Mouse (Mus musculus) heart, embryonic 15.5 days (tissue): ENCODE results near the gene Tmem9. TPM values are rescaled to one million over a fixed set of nuclear protein-coding genes. Genes with fewer than 3 reads are reported as not detected.

ENCODE experiments used
- ATAC-seq: fragments of 200-750 bp; cut with Nextera tagmentation; replicated peaks from 2 replicates; pipeline ENCODE4 v1.8.0; 2017; ENCODE audit warnings: low read depth, moderate TSS enrichment; ENCODE audit not compliant: insufficient number of reproducible peaks, insufficient read depth, low FRiP score
- H3K27ac ChIP-seq: fragments of 300-500 bp; sonication (generic); 2 replicates; pipeline ENCODE4 v1.5.1; 2015; ENCODE audit warnings: mild to moderate bottlenecking, inconsistent platforms
- H3K27me3 ChIP-seq: fragments of 300-500 bp; sonication (generic); 2 replicates; pipeline ENCODE4 v1.6.1; 2015; ENCODE audit warnings: inconsistent platforms
- H3K36me3 ChIP-seq: fragments of 300-500 bp; sonication (generic); 2 replicates; pipeline ENCODE4 v1.6.1; 2015; ENCODE audit warnings: mild to moderate bottlenecking, inconsistent platforms
- H3K4me1 ChIP-seq: fragments of 300-500 bp; sonication (generic); replicated peaks from 2 replicates; pipeline ENCODE4 v1.6.1; 2015; ENCODE audit warnings: inconsistent platforms
- H3K4me2 ChIP-seq: fragments of 300-500 bp; sonication (generic); 2 replicates; pipeline ENCODE4 v1.6.1; 2015; ENCODE audit warnings: inconsistent platforms, mild to moderate bottlenecking, moderate library complexity
- H3K4me3 ChIP-seq: fragments of 300-500 bp; sonication (generic); 2 replicates; pipeline ENCODE4 v1.5.1; 2015; ENCODE audit warnings: mild to moderate bottlenecking, inconsistent platforms
- H3K9ac ChIP-seq: fragments of 300-500 bp; sonication (generic); 2 replicates; pipeline ENCODE4 v1.6.1; 2015; ENCODE audit warnings: mild to moderate bottlenecking, inconsistent platforms
- H3K9me3 ChIP-seq: fragments of 300-500 bp; sonication (generic); replicated peaks from 2 replicates; pipeline ENCODE4 v1.6.1; 2016; ENCODE audit warnings: inconsistent platforms
- WGBS: fragments of 180-500 bp; shearing (Covaris S2); methylation state at CpG from one replicate; pipeline ENCODE4 v1.1.7; 2015; ENCODE audit warnings: mixed read lengths; 5-methylcytosine and 5-hydroxymethylcytosine counted together
- polyA plus RNA-seq: library from polyadenylated mRNA; unstranded; fragments of >200 nt; fragmentation: Nextera tagmentation; extraction: Ambion mirVana; gene quantifications from 2 replicates; pipeline ENCODE4 v1.2.1, GENCODE M21; 2015

Tmem9 gene
- polyA plus RNA-seq, 1 experiment from 2014 or later = 91.1 TPM

- 37% methylated on average over 11 of the region's 11 CpGs for WGBS
- Histone ChIP-seq H3K27me3 (peaks cover 49% of the 10 kb centered on the region), H3K4me3 (no peak within 1 kb of the TSS), H3K27ac (no peak within 1 kb of the TSS), H3K4me2 (no peak within 1 kb of the TSS), H3K4me1 (peaks cover 18% of the 10 kb centered on the region), H3K36me3 (no peaks in the 10 kb centered on the region), H3K9me3 (no peaks in the 10 kb centered on the region), H3K9ac (no peak within 1 kb of the TSS)
- ATAC-seq = no peak
These were observed 44.6 kb downstream of the Tmem9 start, which contains the start of gene Cacna1s for GRCm38 (mm10) chr1:136052547-136052946. Cacna1s (plus strand) TSS chr1:136052750.

- Histone ChIP-seq H3K4me3 (no peak overlapping the region), H3K9ac (no peak overlapping the region), H3K36me3 (no peaks in the 10 kb centered on the region), H3K4me1 (peaks cover 14% of the 10 kb centered on the region), H3K9me3 (no peaks in the 10 kb centered on the region), H3K4me2 (no peak overlapping the region), H3K27ac (no peak overlapping the region), H3K27me3 (peaks cover 23% of the 10 kb centered on the region)
- no peak for ATAC-seq
- WGBS = 81% methylated on average over 3 of the region's 3 CpGs
These were observed 47.8 kb downstream of the Tmem9 start for GRCm38 (mm10) chr1:136055771-136056170.

- WGBS = 52% methylated on average over 3 of the region's 3 CpGs
- ATAC-seq = no peak
- Histone ChIP-seq H3K36me3 (no peaks in the 10 kb centered on the region), H3K9ac (no peak overlapping the region), H3K27ac (no peak overlapping the region), H3K4me1 (peaks cover 3% of the 10 kb centered on the region; the same call in 1 of the 2 replicates), H3K27me3 (peaks cover 8% of the 10 kb centered on the region; the same call in 1 of the 2 replicates), H3K9me3 (no peaks in the 10 kb centered on the region), H3K4me2 (no peak overlapping the region), H3K4me3 (no peak overlapping the region)
These were observed 50.6 kb downstream of the Tmem9 start for GRCm38 (mm10) chr1:136058594-136058993.

GRCm38 (mm10) chr1:136061041-136061789 lies 53.3 kb downstream of the Tmem9 start:
- H3K27me3 ChIP-seq = 0 out of 2 replicates have a peak, but pooled peaks cover 8% of the 10 kb centered on the region
- no peak overlapping the region for H3K9ac ChIP-seq
- no peak for ATAC-seq
- H3K36me3 ChIP-seq = no peaks in the 10 kb centered on the region
- no peaks in the 10 kb centered on the region for H3K9me3 ChIP-seq
- peaks cover 6% of the 10 kb centered on the region for H3K4me1 ChIP-seq
- WGBS = 61% methylated on average over 9 of the region's 9 CpGs
- no peak overlapping the region for H3K4me2 ChIP-seq
- no peak overlapping the region for H3K4me3 ChIP-seq
- H3K27ac ChIP-seq = no peak overlapping the region

- H3K27ac ChIP-seq = no peak overlapping the region
- H3K9ac ChIP-seq = no peak overlapping the region
- H3K4me3 ChIP-seq = no peak overlapping the region
- 0 out of 2 replicates have a peak, but pooled peaks cover 8% of the 10 kb centered on the region for H3K27me3 ChIP-seq
- ATAC-seq = no peak
- H3K4me2 ChIP-seq = no peak overlapping the region
- 82% methylated on average over 7 of the region's 7 CpGs for WGBS
- H3K9me3 ChIP-seq = no peaks in the 10 kb centered on the region
- no peaks in the 10 kb centered on the region for H3K36me3 ChIP-seq
- peaks cover 6% of the 10 kb centered on the region for H3K4me1 ChIP-seq
These were observed 53.8 kb downstream of the Tmem9 start for GRCm38 (mm10) chr1:136061790-136062141.

- H3K9ac ChIP-seq = no peak overlapping the region
- no peak overlapping the region for H3K4me3 ChIP-seq
- no peak for ATAC-seq
- H3K4me1 ChIP-seq = peaks cover 6% of the 10 kb centered on the region
- H3K27me3 ChIP-seq = peaks cover 5% of the 10 kb centered on the region; the same call in 1 of the 2 replicates
- H3K9me3 ChIP-seq = no peaks in the 10 kb centered on the region
- no peaks in the 10 kb centered on the region for H3K36me3 ChIP-seq
- no peak overlapping the region for H3K4me2 ChIP-seq
- 31% methylated on average over 5 of the region's 5 CpGs for WGBS
- no peak overlapping the region for H3K27ac ChIP-seq
These were observed 56.0 kb downstream of the Tmem9 start for GRCm38 (mm10) chr1:136063991-136064390.

GRCm38 (mm10) chr1:136066621-136067020 lies 58.7 kb downstream of the Tmem9 start:
- no peak overlapping the region for H3K27ac ChIP-seq

GRCm38 (mm10) chr1:136067579-136067978 lies 59.6 kb downstream of the Tmem9 start:
- H3K27me3 ChIP-seq = peaks cover 5% of the 10 kb centered on the region; the same call in 1 of the 2 replicates
- no peak overlapping the region for H3K4me3 ChIP-seq
- ATAC-seq = no peak
- no peaks in the 10 kb centered on the region for H3K36me3 ChIP-seq
- H3K27ac ChIP-seq = no peak overlapping the region
- no peaks in the 10 kb centered on the region for H3K9me3 ChIP-seq
- no peak overlapping the region for H3K9ac ChIP-seq
- WGBS = 58% methylated on average over 3 of the region's 3 CpGs
- H3K4me2 ChIP-seq = no peak overlapping the region
- peaks cover 6% of the 10 kb centered on the region for H3K4me1 ChIP-seq

More at GRCm38 (mm10) chr1:136066621-136067020, 58.7 kb downstream of the Tmem9 start:
- peaks cover 6% of the 10 kb centered on the region for H3K4me1 ChIP-seq
- no peak overlapping the region for H3K4me3 ChIP-seq
- no peaks in the 10 kb centered on the region for H3K9me3 ChIP-seq
- H3K27me3 ChIP-seq = peaks cover 5% of the 10 kb centered on the region; the same call in 1 of the 2 replicates
- ATAC-seq = no peak
- H3K36me3 ChIP-seq = no peaks in the 10 kb centered on the region
- no peak overlapping the region for H3K4me2 ChIP-seq
- 37% methylated on average over 1 of the region's 1 CpGs for WGBS
- H3K9ac ChIP-seq = no peak overlapping the region

GRCm38 (mm10) chr1:136076086-136076485 lies 68.1 kb downstream of the Tmem9 start:
- H3K4me3 ChIP-seq = no peak overlapping the region
- WGBS = 6% methylated on average over 3 of the region's 3 CpGs
- no peaks in the 10 kb centered on the region for H3K9me3 ChIP-seq
- H3K27ac ChIP-seq = no peak overlapping the region
- H3K27me3 ChIP-seq = 0 out of 2 replicates have a peak, but pooled peaks cover 9% of the 10 kb centered on the region
- ATAC-seq = no peak
- H3K9ac ChIP-seq = no peak overlapping the region
- H3K36me3 ChIP-seq = no peaks in the 10 kb centered on the region
- H3K4me1 ChIP-seq = peaks cover 6% of the 10 kb centered on the region
- H3K4me2 ChIP-seq = no peak overlapping the region

GRCm38 (mm10) chr1:136077656-136078055 lies 69.7 kb downstream of the Tmem9 start:
- Histone ChIP-seq H3K9ac (no peak overlapping the region), H3K4me2 (no peak overlapping the region), H3K27ac (no peak overlapping the region), H3K27me3 (0 out of 2 replicates have a peak, but pooled peaks cover 9% of the 10 kb centered on the region), H3K4me3 (no peak overlapping the region), H3K4me1 (peaks cover 6% of the 10 kb centered on the region), H3K36me3 (no peaks in the 10 kb centered on the region), H3K9me3 (no peaks in the 10 kb centered on the region)
- ATAC-seq = no peak
- WGBS = 49% methylated on average over 4 of the region's 4 CpGs

- ATAC-seq = no peak
- no peak overlapping the region for H3K4me3 ChIP-seq
- peaks cover 5% of the 10 kb centered on the region; the same call in 1 of the 2 replicates for H3K27me3 ChIP-seq
- 78% methylated on average over 1 of the region's 1 CpGs for WGBS
- H3K27ac ChIP-seq = no peak overlapping the region
- H3K4me1 ChIP-seq = peaks cover 11% of the 10 kb centered on the region
- H3K9ac ChIP-seq = no peak overlapping the region
- H3K36me3 ChIP-seq = no peaks in the 10 kb centered on the region
- H3K4me2 ChIP-seq = no peak overlapping the region
- H3K9me3 ChIP-seq = no peaks in the 10 kb centered on the region
These were observed 73.2 kb downstream of the Tmem9 start for GRCm38 (mm10) chr1:136081161-136081560.
